Mouse (Mus musculus): Measurements from ENCODE around the gene Notch3.
"Not testable (repeated sequence)": the region's sequence is repeated elsewhere in the genome, so short reads cannot be mapped to it uniquely, and the experiment has no call there.

Notch3 gene

DNA sequence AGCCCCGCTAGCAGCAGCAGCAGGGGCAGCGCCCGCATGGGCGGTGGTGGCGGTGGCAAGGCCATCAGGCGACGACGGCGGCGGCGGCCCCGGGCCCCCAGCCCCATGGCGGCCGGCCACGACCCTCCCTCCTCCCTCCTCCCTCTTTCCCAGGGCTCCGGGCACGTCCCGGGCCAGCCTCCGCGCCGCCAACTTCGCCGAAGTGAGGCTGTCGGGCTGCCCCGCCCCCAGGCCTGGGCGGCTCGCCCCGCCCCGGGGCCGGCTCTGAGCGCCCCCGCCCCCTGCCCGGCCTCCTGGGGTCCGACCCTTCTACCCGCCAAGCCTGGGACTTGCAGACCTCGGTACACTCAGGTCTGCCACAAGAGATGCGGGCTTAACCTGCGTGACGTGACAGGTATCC lies at the start of gene Notch3:
Notch3 (minus strand) TSS at position 166 of the 400 bp plus-strand sequence.
- DNase-seq (ENCODE audit: low read depth, low spot score): no peak

DNA sequence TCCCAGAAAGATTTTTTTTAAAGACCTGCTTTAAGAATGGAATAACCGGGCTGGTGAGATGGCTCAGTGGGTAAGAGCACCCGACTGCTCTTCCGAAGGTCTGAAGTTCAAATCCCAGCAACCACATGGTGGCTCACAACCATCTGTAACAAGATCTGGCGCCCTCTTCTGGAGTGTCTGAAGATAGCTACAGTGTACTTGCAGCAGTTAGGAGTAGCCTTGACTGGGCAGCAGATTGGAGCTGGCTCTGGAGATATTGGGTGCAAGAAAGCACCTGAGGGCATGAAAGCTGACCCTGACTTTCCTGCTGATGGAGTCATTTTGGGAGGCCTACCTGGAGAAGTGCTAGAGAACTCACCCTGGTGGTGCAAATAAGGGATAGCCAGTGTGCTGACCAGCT lies 48.9 kb upstream of the Notch3 start:
- DNase-seq (ENCODE audit: low read depth, low spot score): not testable (repeated sequence)

- not testable (repeated sequence) for DNase-seq (ENCODE audit: low read depth, low spot score)
These were observed 44.9 kb upstream of the Notch3 start for GRCm38 (mm10) chr17:32211554-32211953.

DNA sequence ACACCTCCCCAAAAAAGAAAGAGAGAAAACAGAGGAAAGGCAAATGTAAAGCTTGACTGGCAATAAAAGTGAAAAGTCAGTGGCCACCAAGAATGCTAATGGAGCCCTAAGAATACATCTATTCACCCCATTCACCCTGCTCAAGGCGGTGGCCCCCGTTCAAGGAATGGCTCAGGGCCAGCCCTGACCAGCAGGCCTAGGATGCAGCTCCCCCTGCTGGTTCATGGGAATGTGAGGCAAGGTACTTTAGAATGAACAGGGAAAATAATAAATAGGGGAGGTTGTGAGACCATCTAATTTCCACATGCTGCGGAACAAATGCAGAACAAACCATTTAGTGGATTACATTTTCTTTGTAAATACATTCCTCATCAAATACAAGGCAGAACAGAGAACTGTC lies 43.1 kb upstream of the Notch3 start:
- DNase-seq (ENCODE audit: low read depth, low spot score): peak; percentile 42

DNA sequence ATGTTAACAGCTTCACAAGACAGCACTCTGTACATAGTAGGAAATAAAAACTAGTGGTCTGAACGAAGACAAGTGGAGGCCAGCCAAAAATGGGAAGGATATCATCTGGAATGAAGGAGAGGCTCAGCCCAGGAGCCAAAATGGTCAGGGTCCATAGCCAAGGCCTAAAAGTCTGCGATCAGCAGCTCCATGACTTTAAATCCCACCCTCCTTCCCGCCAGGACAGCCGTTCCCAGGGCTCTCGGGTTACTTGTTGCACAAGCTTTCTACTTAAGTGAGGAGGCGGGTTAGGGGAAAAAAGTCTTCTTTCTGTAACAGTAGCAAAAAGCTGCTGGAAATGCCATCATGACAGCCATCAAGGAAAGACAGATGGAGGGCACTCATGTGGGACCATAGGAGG lies 42.5 kb upstream of the Notch3 start:
- peak; percentile 61 for DNase-seq (ENCODE audit: low read depth, low spot score)

DNA sequence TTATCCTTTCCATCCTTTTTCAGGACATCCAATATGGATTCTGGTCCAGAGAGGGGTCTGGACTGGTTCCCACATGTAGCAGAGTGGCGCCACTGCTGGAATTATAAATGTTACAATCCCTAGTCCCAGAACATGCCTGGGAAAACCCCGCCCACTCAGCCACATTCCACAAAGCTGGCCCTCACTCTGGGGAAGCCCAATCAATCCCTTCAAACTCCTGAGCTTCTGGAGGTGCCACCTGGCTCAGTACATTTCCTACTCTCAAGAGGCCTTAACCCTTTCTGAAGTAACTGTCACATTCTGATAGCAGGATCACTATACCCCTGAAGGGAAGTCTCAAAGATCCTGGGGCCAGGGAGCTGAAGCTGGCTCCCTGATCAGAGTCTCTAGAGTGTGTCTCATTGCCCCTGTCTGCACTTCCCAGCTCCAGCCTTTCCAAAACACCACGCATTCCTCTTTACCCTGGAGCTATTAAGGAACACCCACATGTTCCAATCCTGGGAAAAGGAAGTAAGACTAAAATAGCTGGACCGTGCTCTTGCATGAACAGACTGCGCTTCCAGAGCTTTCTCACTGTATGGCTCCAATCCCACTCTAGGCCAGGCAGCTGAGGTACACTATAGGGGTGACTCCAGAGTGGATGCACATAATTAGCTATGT lies 41.1 kb upstream of the Notch3 start:
- DNase-seq (ENCODE audit: low read depth, low spot score): peak; percentile 47

DNA sequence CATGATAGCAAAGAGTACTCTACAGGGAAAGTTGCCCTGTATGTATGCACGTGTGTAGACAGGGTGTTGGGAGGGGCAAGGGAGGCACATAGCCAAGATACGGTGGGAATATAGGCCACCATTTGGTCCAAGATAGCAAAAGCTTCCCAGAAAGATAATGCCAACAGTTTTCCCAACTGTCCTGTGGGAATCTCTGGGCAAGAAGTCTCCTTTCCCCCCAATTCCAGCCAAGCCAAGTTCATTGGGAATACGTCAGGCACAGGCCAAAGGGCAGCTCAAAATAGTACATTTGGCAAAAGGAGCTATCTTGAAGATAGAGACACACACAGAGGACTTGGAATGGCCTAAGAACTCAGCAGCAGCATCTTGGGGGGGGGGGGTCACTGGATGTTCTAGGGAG lies 38.7 kb upstream of the Notch3 start:
- DNase-seq (ENCODE audit: low read depth, low spot score): peak; percentile 38

DNA sequence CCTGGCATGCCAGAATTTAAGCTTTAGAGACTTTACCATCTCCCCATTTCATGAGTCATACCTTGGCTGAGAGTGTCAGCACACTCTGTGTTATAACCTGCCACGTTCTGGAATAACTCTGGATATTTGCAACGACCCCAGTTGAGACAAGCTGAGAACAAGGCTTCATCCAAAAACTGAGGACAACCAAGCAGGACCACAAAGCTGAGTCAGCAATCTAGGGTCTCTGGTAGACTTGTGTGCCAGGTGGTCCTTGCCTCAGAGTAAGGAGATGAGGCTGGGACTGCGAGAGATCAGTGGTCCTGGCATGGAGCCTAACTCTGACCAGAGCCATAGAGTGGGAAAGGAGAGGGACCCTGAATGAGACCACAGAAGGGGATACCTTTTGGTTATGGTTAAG lies 36.3 kb upstream of the Notch3 start:
- no peak for DNase-seq (ENCODE audit: low read depth, low spot score)

- no peak for DNase-seq (ENCODE audit: low read depth, low spot score)
These were observed 34.4 kb upstream of the Notch3 start for GRCm38 (mm10) chr17:32201086-32201485.

DNA sequence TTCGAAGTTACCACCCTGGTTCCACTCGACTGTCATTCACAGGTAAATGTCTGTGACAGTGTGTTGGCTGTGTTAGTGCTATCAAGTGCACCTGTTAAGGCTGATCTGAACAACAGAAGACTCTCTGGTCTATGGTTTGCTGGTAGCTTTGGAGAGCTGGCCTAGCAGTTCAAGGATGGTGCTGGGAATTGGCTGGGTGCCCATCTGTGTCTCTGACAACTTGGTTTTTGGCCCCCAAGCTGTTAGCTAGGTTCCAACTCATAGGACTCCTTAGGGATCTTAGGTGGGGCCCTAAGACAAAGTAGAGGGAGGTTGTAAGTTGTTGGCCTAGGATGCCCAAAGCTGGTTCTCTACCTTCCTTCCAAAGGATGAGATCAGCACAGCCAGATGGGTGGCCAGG lies 33.1 kb upstream of the Notch3 start:
- no peak for DNase-seq (ENCODE audit: low read depth, low spot score)

GRCm38 (mm10) chr17:32197156-32197555 lies 30.5 kb upstream of the Notch3 start:
- no peak for DNase-seq (ENCODE audit: low read depth, low spot score)

DNA sequence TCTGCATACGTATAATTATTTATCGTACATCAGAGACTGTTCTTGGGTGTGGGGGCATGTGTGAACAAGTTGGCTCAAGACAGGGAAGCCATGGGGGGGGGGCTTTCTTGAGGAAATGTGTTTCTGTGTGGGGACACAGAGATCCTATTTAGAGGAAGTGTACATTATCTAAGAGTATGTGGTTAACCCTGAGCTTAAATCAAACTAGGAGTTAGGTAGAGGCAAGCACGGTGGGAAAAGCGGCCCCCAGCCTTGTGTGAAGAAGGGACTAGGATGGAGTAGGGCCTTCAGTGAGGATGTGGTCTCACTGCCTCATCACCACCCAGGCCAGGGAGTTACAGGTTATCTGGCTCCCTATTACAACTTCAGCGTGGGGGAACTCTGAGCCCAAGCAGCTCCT lies 29.1 kb upstream of the Notch3 start:
- no peak for DNase-seq (ENCODE audit: low read depth, low spot score)

GRCm38 (mm10) chr17:32193010-32193409 lies 26.4 kb upstream of the Notch3 start:
- no peak for DNase-seq (ENCODE audit: low read depth, low spot score)

DNA sequence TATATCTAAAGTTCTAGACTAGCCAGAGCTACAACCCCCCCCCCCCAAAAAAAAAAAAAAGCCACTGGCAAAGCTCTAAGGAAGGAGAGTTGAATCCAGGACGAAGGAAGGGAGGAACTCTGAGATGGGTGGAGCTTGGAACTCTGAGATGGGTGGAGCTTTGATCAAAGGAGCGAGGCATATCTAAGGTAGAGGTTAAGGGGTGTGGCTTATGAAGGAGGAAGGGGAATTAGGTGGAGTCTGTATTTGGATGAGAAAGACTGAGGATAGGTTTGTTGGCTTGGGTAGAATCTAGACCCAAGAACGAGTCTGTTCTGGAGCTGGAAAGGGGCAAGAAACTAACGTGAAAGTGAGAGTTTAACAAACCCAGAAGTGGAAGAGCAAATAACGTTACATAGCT lies 23.2 kb upstream of the Notch3 start:
- no peak for DNase-seq (ENCODE audit: low read depth, low spot score)

DNA sequence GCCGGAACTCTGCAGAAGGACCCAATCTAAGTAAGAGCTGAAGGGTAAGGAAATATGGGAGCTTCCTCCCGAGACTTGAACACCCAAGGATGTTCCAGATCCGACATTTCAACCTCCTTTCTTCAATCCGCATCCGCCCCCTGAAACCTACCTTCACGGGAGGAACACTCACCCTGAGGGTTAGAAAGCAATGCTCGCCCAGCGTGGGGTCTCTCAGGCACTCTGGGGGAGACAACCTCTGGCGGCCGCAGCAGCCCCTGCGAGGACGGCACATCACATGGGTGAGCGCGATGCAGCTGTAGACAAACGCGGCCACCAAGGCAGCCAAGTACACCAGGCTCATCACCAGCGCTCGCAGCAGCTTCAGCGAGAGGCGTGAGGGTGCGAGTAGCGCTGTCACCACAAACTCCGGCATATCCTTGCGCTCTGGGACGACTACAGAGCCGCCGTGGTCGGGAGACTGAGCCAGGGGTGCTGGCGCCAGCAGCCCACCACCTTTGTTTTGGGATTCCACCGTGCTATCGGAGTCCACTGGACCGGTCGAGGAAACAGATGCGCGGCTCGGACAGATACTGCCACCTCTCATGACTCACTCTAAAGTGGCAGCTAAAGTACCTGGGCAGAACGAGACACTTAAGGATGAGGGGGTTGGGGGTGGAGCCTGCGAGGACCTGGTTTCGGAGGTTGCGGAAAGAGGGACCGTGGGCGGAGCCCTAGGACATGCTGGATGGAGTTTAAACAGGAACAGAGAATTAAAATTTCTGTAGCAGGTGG lies 22.4 kb upstream of the Notch3 start, which contains the start of gene Ephx3:
Ephx3 (minus strand) TSS at position 687 of the 774 bp plus-strand sequence.
- no peak for DNase-seq (ENCODE audit: low read depth, low spot score)

GRCm38 (mm10) chr17:32183017-32183416 lies 16.4 kb upstream of the Notch3 start:
- DNase-seq (ENCODE audit: low read depth, low spot score): no peak

DNA sequence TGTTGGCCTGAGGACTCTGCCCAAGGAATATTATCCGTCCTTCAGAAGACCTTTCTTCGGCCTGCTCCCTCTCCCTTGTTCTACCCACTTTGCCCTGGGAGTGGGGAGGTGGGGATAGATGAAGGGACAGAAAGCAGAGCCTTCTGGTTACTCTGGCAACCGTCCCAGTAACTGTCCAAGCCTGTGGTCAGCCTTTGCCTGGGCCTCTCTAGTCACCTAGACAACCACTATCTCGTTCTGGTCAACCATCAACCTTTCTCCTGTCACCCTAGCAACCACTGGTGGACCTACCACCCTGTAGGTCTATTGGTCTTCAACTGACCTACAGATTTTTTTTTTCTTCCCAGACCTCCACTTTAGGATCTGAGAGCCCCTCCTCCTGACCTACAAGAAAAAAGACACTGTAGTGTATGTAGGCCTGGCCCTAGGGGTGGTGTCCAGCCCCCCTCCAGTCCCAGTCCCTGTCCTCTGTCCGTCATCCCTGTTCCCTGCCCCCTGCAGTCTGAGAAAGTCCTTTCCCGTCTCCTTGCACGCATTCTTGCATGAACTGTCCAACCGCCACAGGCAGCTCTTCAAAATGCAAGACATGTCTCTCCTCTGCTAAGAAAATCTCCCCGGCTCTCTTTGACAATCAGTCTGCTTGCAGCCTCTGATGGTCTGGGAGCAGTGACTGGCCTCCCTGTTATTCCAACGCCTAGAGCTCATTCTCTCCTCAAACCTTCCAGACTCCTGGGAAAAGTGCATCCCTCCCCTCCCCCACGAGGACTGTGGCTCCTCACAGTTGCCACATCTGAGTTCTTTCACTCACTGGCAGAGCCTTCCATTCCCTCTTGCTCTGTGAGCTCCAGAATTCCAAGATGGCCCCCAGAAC lies 13.2 kb upstream of the Notch3 start:
- no peak for DNase-seq (ENCODE audit: low read depth, low spot score)

- DNase-seq (ENCODE audit: low read depth, low spot score): no peak
These were observed 10.3 kb upstream of the Notch3 start for GRCm38 (mm10) chr17:32176919-32177318.

GRCm38 (mm10) chr17:32173166-32173565 lies 6.5 kb upstream of the Notch3 start:
- peak; percentile 82 for DNase-seq (ENCODE audit: low read depth, low spot score)

GRCm38 (mm10) chr17:32172485-32172884 lies 5.8 kb upstream of the Notch3 start:
- no peak for DNase-seq (ENCODE audit: low read depth, low spot score)

DNA sequence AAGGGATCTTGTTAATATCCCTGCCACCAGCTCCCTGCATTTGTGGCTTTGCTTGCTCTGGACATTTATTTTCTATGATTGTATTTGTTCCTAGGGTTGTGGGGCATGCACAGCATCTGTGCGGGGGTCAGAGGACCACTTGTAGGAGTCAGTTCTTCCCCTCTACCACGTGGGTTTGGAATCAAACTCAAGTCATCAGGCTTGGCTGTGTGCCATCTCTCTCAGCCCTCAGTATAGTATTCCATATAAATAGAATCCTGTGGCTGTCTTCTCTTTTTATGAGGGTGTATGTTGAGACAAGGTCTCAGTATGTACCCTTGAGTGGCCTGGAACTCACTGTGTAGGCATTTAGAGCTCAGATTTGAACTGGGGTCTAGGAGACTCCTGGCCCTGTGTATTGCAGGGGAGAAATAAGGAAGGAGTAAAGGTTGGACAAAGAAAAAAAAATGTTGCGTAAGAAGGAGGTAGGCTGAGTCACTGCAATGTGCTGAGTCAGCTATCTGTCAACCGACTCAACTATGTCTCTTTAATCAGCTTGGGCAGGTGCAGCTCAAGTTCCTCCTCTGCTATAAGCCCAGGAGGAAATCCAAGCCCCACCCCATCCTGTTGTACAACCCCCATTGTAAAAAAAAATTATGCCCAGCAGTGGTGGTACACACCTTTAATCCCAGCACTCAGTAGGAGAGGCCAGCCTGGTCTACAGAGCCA lies 3.0 kb upstream of the Notch3 start:
- no peak for DNase-seq (ENCODE audit: low read depth, low spot score)
